Mouse (Mus musculus) bone marrow macrophage, adult 2 months (primary cell): ENCODE measurements around the gene Kmt2b. TPM values are rescaled to one million over a fixed set of nuclear protein-coding genes. Genes with fewer than 3 reads are reported as not detected.
A peak's percentile ranks its signal among the peaks of the same experiment; 100 is the strongest.

Experiments
- H3K27ac ChIP-seq: 2 replicates; pipeline ENCODE4 v1.5.1; 2012; ENCODE audit warnings: low read depth, low read length; ENCODE audit not compliant: insufficient read depth
- H3K4me1 ChIP-seq: 2 replicates; pipeline ENCODE4 v1.6.1; 2012; ENCODE audit warnings: low read length; ENCODE audit not compliant: control insufficient read depth, insufficient read depth
- H3K4me3 ChIP-seq: 2 replicates; pipeline ENCODE4 v1.5.1; 2012; ENCODE audit warnings: mild to moderate bottlenecking, low read length, moderate library complexity; ENCODE audit not compliant: insufficient read depth
- CTCF ChIP-seq: IDR thresholded peaks from 2 replicates; pipeline ENCODE4 v1.5.1; 2012; ENCODE audit warnings: low read depth, mild to moderate bottlenecking, low read length, moderate library complexity
- POLR2A ChIP-seq: IDR thresholded peaks from 2 replicates; pipeline ENCODE4 v1.6.1; 2012; ENCODE audit warnings: mild to moderate bottlenecking, low read depth, low read length, borderline replicate concordance
- polyA plus RNA-seq: library from polyadenylated mRNA; stranded (reverse); fragments of >200 nt; gene quantifications from 2 replicates; pipeline ENCODE4 v1.2.4, GENCODE M21; 2012; ENCODE audit not compliant: missing spikeins, insufficient read depth, insufficient read length

Kmt2b gene
- polyA plus RNA-seq, 1 experiment, result 38.4 TPM

DNA sequence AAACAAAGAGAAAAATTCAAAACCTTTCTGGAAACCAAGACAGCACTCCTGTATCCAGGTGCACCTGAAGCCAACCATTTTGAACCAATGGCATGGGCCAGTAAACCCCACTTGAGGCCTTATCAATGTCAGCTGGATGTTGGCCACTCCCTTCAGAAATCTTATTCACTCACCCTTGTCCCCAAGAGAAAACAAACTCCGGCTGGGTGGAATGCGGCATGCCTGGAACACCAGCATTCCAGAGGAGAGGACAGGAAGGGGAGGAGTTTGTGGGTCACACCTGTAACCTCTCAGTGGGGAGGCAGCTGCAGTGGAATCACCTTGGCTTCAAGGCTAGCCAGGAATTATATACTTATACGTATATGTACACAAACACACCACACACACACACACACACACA is 14.1 kb upstream of the Kmt2b start:
- H3K4me1 ChIP-seq, result 0 out of 2 replicates have a peak, but pooled peaks cover 4% of the 10 kb centered on the region
- no peak for TF ChIP-seq CTCF
- no peak for TF ChIP-seq POLR2A
- H3K4me3 ChIP-seq, result no peak overlapping the region
- no peak overlapping the region for H3K27ac ChIP-seq

DNA sequence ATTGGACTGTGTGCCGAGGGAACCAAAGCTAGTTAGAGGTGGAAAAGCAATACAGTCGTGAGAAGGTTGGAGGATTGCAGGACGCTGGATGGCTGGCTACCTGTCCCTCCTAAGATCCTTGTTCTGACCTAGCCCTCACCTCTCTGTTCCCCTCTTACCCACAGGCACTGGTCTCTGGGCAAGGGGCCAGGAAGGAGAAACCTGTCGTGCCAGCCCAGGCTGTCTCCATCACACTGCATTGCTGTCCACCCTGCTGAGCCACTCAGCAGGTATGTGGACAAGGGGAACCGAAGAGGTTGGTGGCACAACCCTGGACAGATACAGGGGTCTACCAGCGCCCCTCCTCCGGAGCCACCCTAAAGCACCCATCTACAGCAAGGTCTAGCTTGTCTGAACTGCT is 12.1 kb upstream of the Kmt2b start:
- Histone ChIP-seq H3K27ac (no peak overlapping the region), H3K4me3 (no peak overlapping the region), H3K4me1 (0 out of 2 replicates have a peak, but pooled peaks cover 4% of the 10 kb centered on the region)
- no peak for TF ChIP-seq POLR2A

DNA sequence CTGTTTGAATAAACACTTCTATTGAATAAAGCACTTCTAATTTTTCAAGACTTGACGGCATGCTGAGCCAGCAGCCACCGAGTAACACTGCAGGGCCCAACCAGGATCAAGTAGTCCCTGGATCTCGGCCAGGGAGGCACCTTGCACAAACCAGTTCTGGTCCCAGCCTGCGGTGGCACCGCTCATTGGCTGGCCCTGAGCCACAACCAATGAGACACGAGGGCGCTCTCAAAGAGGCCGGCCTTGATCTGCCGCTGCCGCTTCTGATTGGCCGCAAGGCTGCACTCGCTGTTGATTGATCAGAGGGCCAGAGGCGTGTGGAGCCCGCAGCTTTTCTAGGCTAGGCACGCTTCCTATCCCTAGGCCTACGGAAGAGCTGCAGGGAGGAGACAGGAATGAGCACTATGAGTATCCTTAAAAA is 11.4 kb upstream of the Kmt2b start:
- Histone ChIP-seq H3K27ac (no peak overlapping the region), H3K4me1 (peaks cover 6% of the 10 kb centered on the region), H3K4me3 (no peak overlapping the region)
- TF ChIP-seq POLR2A, result no peak
- TF ChIP-seq CTCF, result no peak

DNA sequence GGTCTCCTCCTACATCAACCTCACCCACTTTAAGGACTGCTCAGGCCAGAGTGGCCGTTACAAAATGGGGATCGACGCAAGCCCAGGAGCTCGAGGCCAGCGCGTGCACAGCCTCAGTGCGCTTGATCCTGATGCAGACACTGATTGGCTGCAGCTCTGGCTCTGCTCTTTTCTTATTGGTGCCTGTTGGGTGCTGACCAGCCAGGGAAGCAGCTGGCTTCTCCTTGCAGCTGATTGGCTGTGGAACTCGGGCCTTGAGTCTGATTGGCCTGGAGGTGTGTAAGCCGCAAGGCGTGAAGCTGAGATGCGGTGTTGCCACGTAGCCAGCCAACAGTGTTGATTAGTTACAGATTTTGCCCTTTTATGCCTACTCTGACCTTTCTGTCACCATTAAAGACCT is 10.3 kb upstream of the Kmt2b start, which contains the start of gene Zbtb32:
Zbtb32 (minus strand) TSS at position 124 of the 400 bp plus-strand sequence.
- H3K27ac ChIP-seq, result no peak within 1 kb of the TSS
- no peak for TF ChIP-seq POLR2A
- no peak for TF ChIP-seq CTCF
- H3K4me3 ChIP-seq, result no peak within 1 kb of the TSS
- peaks cover 17% of the 10 kb centered on the region for H3K4me1 ChIP-seq

DNA sequence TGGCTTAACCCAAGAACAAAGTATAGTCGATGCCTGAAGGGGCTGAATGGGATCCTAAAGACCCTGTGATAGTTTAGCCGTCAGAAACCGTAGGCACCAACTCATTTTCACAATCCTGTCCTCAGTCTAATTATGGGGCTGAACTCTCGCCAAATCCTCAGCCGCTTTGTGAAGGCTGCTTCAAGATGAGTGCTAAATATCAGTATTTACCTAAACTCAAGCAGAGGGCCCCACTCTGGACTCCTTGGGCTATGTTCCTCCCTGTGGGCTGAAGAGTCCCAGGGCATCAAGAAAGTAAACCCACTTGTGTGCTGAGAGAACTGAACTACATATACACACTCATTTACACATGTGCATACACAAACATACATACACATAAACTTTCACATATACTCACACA is 8.3 kb upstream of the Kmt2b start:
- no peak for TF ChIP-seq POLR2A
- TF ChIP-seq CTCF, result no peak
- peaks cover 35% of the 10 kb centered on the region for H3K4me1 ChIP-seq
- H3K27ac ChIP-seq, result no peak overlapping the region
- no peak overlapping the region for H3K4me3 ChIP-seq

DNA sequence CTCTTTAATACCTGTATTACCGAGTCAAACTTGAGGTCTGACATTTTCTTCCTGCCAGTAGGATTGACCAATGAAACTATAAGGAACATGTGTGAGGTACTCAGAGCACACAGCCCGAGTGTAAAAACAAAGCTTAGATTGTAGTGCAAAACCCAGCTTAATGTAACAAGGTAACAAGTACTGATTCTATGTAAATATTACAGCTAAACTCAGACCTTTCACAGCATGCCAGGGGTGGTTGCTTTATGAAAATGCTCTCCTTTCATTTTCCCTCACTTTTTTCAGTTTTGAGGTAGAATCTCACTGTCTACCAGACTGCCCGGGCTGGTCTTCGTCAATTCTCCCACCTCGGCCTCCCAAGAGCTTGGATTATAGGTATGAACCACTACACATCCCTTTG is 7.6 kb upstream of the Kmt2b start:
- Histone ChIP-seq H3K4me1 (peaks cover 39% of the 10 kb centered on the region), H3K4me3 (no peak overlapping the region), H3K27ac (no peak overlapping the region)
- TF ChIP-seq POLR2A (no peak), CTCF (no peak)

DNA sequence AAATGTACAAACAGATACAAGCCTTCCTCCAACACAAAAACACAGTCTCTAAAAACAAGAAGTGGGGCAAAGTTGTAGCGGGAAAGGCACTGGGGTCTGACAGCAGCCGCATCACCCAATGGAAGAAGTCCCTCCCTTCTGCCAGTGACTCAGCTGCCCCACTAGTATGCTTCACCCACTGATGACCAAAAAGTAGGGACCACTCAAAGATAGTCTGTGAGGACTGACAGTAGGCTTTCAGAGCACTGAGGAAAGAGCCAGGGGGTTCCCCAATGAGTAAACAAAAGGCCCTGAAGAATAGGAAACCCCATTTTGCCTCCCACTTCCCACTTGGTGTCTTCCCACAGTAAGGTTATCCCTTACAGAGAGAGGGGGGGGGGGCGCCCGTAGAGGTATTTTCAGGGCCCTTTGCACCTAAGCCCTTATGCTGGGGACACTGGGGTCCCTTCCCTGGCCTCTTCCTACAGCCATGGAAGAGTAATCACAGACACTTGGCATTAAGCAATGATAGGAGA is 6.0 kb upstream of the Kmt2b start:
- Histone ChIP-seq H3K4me1 (peaks cover 39% of the 10 kb centered on the region), H3K27ac (no peak overlapping the region), H3K4me3 (no peak overlapping the region)
- TF ChIP-seq CTCF (no peak), POLR2A (no peak)

DNA sequence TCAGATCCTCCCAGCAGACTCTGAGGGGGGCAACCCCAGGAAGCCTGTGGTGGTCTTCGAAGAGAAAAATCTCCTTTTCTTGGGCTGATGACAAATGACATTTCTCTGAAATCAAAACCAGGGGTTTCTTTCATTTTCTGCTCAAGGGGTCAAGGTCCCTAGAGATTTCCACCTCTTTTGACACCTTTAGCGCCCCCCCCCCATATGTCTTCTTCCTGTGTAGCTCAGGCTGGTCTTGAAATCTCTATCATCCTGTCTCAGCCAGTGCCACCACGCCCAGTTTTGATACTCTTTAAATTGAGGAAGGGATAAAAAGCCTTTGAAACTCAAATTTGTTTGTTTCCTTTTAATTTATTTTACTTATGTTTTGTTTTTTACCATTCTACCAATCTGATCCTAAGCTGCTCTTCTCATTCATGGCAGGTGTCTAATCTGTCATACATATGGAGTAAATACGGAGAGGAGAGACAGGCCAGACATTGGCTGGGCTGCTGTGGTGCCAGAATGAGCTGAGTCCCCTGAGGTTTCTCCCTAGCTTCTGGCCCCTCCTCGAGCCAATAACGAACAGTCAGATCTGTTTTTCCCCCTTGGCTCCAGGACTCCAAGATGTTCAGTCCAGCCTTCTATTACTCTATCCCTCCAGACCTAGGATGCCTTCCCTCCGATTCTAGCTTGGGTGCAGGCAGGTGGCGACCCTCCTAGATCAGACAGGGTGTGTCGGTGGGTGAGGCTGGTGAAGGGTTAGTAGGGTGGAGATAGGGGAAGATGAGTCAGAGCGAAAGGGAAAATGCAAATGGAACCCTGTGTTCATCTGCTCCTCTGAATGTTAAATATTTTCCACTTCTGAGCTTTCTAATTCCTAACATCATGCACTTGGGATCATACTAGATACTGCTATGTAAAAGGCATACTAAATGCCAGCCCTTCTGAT is 5.3 kb upstream of the Kmt2b start:
- Histone ChIP-seq H3K4me1 (peaks cover 39% of the 10 kb centered on the region), H3K4me3 (no peak overlapping the region), H3K27ac (no peak overlapping the region)
- TF ChIP-seq CTCF (no peak), POLR2A (no peak)

DNA sequence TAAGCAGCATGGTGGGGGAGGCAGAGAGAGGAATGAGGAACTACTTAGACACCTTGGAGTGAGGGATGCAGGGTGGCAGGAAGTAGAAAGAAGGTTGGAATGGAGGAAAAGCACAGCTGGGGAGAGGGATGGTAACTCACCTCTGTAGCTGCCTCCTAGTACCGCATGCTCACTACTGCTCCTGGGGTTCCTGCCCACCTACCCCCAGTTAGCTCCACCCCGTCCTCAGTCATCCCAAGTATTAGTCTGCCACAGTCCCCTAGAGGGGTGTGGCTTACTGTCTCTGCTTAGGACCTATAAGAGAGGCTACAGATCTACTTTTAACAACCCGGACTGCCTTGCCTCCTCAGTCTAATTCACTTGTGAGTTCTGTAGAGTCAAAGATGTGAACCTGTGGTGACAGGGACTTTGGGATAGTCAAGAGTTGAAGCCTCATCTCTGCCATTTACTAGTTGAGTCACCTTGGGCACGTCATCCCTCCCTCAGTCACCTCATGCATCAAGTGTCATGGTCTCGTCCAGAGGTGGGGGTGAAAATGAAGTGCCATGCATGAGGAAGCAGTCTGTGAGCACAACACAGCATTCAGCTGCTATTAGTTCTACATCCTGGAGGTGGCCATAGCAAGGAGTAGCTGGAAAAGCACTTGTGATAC is 4.4 kb upstream of the Kmt2b start:
- Histone ChIP-seq H3K4me1 (peaks cover 39% of the 10 kb centered on the region), H3K27ac (peak overlapping the region; percentile 30), H3K4me3 (no peak overlapping the region)
- TF ChIP-seq CTCF (no peak), POLR2A (no peak)

DNA sequence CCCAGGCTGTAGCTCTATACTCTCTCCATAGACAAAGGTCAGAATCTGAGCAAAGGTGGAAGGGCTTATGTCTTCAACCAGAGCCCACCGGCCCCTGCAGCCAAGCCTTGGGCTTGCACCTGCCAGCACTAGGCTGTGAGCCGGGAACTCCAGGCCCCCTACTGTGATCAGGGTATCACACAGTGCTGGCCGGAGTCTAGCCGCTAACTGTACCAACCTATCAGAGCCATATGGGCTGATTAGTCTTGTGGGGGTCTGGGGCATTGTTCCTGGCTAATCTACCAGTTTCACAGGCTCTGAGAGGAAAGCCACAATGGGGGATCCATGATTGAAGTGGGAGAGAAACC is 3.1 kb upstream of the Kmt2b start:
- no peak overlapping the region for H3K27ac ChIP-seq
- peaks cover 47% of the 10 kb centered on the region for H3K4me1 ChIP-seq
- H3K4me3 ChIP-seq, result no peak overlapping the region
- TF ChIP-seq CTCF (no peak), POLR2A (no peak)
